Mouse (Mus musculus) megakaryocyte, embryonic 14.5 days (primary cell): ENCODE measurements at regions not wholly inside any gene's neighbourhood (a gene's known extent, or its start where the extent isn't known, plus 50 kb on each side); places are given as distances from the start of the nearest gene placed in this dataset.

Experiments
- FLI1 ChIP-seq: IDR thresholded peaks from 2 replicates; pipeline ENCODE4 v1.6.1; 2012; ENCODE audit warnings: low read length, inconsistent platforms, mixed read lengths
- GATA1 ChIP-seq: IDR thresholded peaks from 3 replicates; pipeline ENCODE4 v1.6.1; 2012; ENCODE audit warnings: mixed read lengths, low read length, inconsistent platforms, borderline replicate concordance

GRCm38 (mm10) chr13:97394756-97395454 lies 154.0 kb downstream of the Enc1 start:
- TF ChIP-seq FLI1 (no peak), GATA1 (no peak)
